Mouse (Mus musculus): ENCODE data around the gene Nfx1.

Gene Nfx1

GRCm38 (mm10) chr4:41000271-41000670 lies 29.6 kb downstream of the Nfx1 start:
- peaks cover 21% of the 10 kb centered on the region for H3K36me3 ChIP-seq (ENCODE audit: control insufficient read depth, insufficient read depth, low read length, poor library complexity, severe bottlenecking)
- DNase-seq (ENCODE audit: low read depth, low spot score), result no peak
- no peaks in the 10 kb centered on the region for H3K27me3 ChIP-seq (ENCODE audit: control insufficient read depth, insufficient read depth, low read length, poor library complexity, severe bottlenecking)

DNA sequence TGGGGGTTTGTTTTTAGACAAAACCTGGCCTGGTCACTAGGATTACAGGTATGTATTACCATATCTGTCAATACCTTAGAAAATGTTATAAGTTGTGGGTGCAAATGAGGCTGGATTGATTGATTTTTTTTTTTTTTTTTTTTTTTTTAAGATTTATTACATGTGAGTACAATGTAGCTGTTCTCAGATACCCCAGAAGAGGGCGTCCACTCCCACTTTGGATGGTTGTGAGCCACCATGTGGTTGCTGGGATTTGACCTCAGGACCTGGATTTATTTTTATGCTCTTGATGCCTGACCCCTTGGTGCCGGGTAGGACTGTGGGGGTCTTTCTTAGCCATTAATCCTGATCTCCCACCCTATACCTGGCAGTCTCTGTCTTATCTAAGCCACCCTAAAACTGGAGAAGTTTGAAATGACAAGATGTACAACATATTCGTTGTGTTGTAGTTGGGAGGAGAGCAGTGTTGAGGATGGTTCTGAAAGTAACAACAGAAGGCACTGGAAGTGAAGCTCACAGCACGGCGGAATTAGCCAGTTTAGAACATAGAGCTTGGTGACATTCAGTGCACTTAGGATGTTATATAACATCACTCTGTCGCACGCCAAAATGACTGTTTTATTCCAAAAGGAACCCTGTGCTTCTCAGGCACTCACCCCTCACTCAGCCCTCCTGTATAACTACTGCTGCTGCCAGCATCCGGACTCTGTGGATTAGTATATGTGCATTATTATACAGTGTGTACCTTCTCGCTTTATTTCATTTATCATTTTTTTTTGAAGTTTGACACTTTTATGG lies 30.3 kb downstream of the Nfx1 start:
- peak; percentile 24 for DNase-seq (ENCODE audit: low read depth, low spot score)
- Histone ChIP-seq H3K36me3 (ENCODE audit: control insufficient read depth, insufficient read depth, low read length, poor library complexity, severe bottlenecking) (peaks cover 21% of the 10 kb centered on the region), H3K27me3 (ENCODE audit: control insufficient read depth, insufficient read depth, low read length, poor library complexity, severe bottlenecking) (no peaks in the 10 kb centered on the region)

DNA sequence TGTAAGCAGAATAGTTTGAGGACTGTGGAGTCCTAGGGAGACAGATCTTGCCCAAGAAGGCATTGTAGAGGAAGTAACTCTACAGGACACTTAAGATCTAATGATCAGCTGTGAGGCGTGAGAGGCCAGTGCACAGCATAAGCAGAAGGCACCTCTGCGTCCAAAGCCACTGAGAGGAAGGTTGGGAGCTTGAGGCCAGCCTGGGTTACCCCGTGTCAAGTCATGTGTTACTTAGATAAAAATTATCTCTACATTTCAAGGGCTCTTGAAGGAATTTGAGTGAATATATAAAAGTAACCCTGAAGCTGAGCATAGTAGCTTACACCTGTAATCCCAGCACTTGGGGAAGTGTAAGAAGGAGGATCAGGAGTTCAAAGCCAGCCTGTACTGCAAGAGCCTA lies 42.6 kb downstream of the Nfx1 start:
- Histone ChIP-seq H3K27me3 (ENCODE audit: control insufficient read depth, insufficient read depth, low read length, poor library complexity, severe bottlenecking) (no peaks in the 10 kb centered on the region), H3K36me3 (ENCODE audit: control insufficient read depth, insufficient read depth, low read length, poor library complexity, severe bottlenecking) (peaks cover 5% of the 10 kb centered on the region; the same call in 1 of the 2 replicates)
- DNase-seq (ENCODE audit: low read depth, low spot score), result no peak

DNA sequence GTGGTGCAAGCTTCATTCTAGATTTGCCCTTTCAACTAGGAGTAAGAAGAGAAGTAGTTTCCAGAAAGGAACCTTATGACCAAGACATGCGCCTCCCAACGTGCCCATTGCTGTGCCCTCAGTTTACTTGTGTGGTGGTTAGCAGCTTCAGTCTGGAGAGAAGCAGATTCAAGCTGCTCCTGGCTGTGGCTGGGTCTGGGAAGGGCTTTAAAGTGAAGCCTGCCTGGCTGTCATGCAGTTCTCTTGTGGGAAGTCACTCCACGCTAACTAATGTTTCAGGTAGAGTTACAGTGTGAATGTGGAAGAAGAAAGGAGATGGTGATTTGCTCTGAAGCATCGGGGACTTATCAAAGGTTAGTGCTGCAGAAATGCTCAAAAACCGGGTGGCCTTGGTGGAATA lies 45.1 kb downstream of the Nfx1 start:
- DNase-seq (ENCODE audit: low read depth, low spot score), result no peak
- Histone ChIP-seq H3K36me3 (ENCODE audit: control insufficient read depth, insufficient read depth, low read length, poor library complexity, severe bottlenecking) (peaks cover 6% of the 10 kb centered on the region; the same call in 1 of the 2 replicates), H3K27me3 (ENCODE audit: control insufficient read depth, insufficient read depth, low read length, poor library complexity, severe bottlenecking) (no peaks in the 10 kb centered on the region)

- peaks cover 10% of the 10 kb centered on the region; the same call in 1 of the 2 replicates for H3K36me3 ChIP-seq (ENCODE audit: control insufficient read depth, insufficient read depth, low read length, poor library complexity, severe bottlenecking)
- no peak for DNase-seq (ENCODE audit: low read depth, low spot score)
- no peaks in the 10 kb centered on the region for H3K27me3 ChIP-seq (ENCODE audit: control insufficient read depth, insufficient read depth, low read length, poor library complexity, severe bottlenecking)
Measured at GRCm38 (mm10) chr4:41021094-41021493, 50.4 kb downstream of the Nfx1 start.

GRCm38 (mm10) chr4:41026086-41026787 lies 55.5 kb downstream of the Nfx1 start:
- no peak for DNase-seq (ENCODE audit: low read depth, low spot score)
- Histone ChIP-seq H3K27me3 (ENCODE audit: control insufficient read depth, insufficient read depth, low read length, poor library complexity, severe bottlenecking) (no peaks in the 10 kb centered on the region), H3K36me3 (ENCODE audit: control insufficient read depth, insufficient read depth, low read length, poor library complexity, severe bottlenecking) (peaks cover 8% of the 10 kb centered on the region; the same call in 1 of the 2 replicates)

DNA sequence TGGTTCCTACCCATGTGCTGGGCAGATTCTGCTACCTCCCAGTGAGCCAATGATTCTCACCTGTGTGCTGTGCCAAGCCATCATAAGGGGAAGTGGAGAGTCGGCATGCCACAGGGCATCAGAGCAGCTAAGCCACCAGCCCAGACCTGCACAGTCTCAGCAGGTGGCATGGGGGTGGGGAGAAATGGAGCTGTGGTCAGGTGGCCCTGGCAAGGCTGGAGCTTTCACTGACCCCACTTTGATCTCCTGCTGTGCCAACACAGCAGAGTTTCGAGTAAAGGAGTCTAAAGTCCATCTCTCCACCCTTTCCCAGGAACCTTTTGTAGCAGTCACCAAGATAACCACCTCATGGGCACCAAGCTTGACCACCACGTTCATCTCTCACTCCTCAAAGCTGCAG lies 57.2 kb downstream of the Nfx1 start:
- DNase-seq (ENCODE audit: low read depth, low spot score), result no peak
- Histone ChIP-seq H3K27me3 (ENCODE audit: control insufficient read depth, insufficient read depth, low read length, poor library complexity, severe bottlenecking) (no peaks in the 10 kb centered on the region), H3K36me3 (ENCODE audit: control insufficient read depth, insufficient read depth, low read length, poor library complexity, severe bottlenecking) (peaks cover 6% of the 10 kb centered on the region; the same call in 1 of the 2 replicates)

DNA sequence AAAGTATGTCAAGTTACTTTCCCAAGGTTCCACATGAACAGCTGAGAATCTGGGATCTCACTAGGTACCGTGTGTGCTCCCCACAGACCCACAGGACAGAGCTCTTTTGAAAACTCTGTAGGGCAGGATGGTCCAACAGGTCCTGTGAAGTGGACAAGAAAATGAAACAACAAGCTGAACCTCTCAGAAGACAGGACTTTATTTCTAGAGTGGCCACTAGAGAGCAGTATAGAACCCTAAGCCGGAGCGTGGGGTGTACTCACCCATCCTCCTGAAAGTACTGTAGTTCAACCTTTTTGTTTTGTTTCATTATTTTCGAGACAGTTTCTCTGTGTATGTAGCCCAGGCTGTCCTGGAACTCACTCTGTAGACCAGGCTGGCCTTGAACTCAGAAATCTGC lies 57.6 kb downstream of the Nfx1 start:
- Histone ChIP-seq H3K36me3 (ENCODE audit: control insufficient read depth, insufficient read depth, low read length, poor library complexity, severe bottlenecking) (peaks cover 4% of the 10 kb centered on the region; the same call in 1 of the 2 replicates), H3K27me3 (ENCODE audit: control insufficient read depth, insufficient read depth, low read length, poor library complexity, severe bottlenecking) (no peaks in the 10 kb centered on the region)
- peak; percentile 44 for DNase-seq (ENCODE audit: low read depth, low spot score)

- Histone ChIP-seq H3K36me3 (ENCODE audit: control insufficient read depth, insufficient read depth, low read length, poor library complexity, severe bottlenecking) (no peaks in the 10 kb centered on the region), H3K27me3 (ENCODE audit: control insufficient read depth, insufficient read depth, low read length, poor library complexity, severe bottlenecking) (no peaks in the 10 kb centered on the region)
- DNase-seq (ENCODE audit: low read depth, low spot score), result no peak
Measured at GRCm38 (mm10) chr4:41029372-41029771, 58.7 kb downstream of the Nfx1 start.

DNA sequence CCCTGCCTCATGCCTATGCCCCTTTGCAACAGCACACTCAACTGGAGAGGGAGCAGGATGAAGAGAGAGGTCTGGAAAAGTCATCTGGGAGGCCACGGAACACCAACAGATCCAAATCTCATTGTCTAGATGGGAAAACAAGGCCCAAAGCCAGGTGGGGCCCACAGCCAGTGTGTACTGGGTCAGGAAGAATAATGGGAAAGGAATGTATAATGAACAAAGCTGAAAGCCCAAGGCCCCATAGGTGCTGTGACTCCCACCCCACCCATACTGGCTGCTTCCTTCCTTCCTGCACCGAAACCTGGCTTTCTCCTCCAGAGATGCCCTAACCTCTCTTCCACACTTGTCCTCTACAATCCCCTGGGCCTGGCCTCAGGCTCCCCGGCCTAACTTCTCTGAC lies 60.5 kb downstream of the Nfx1 start:
- DNase-seq (ENCODE audit: low read depth, low spot score), result no peak
- Histone ChIP-seq H3K36me3 (ENCODE audit: control insufficient read depth, insufficient read depth, low read length, poor library complexity, severe bottlenecking) (no peaks in the 10 kb centered on the region), H3K27me3 (ENCODE audit: control insufficient read depth, insufficient read depth, low read length, poor library complexity, severe bottlenecking) (no peaks in the 10 kb centered on the region)

- Histone ChIP-seq H3K27me3 (ENCODE audit: control insufficient read depth, insufficient read depth, low read length, poor library complexity, severe bottlenecking) (no peaks in the 10 kb centered on the region), H3K36me3 (ENCODE audit: control insufficient read depth, insufficient read depth, low read length, poor library complexity, severe bottlenecking) (no peaks in the 10 kb centered on the region)
- no peak for DNase-seq (ENCODE audit: low read depth, low spot score)
Measured at GRCm38 (mm10) chr4:41037942-41038341, 67.2 kb downstream of the Nfx1 start.

GRCm38 (mm10) chr4:41040983-41041382 lies 70.3 kb downstream of the Nfx1 start:
- DNase-seq (ENCODE audit: low read depth, low spot score), result no peak
- no peaks in the 10 kb centered on the region for H3K27me3 ChIP-seq (ENCODE audit: control insufficient read depth, insufficient read depth, low read length, poor library complexity, severe bottlenecking)
- no peaks in the 10 kb centered on the region for H3K36me3 ChIP-seq (ENCODE audit: control insufficient read depth, insufficient read depth, low read length, poor library complexity, severe bottlenecking)

- H3K27me3 ChIP-seq (ENCODE audit: control insufficient read depth, insufficient read depth, low read length, poor library complexity, severe bottlenecking), result 0 out of 2 replicates have a peak, but pooled peaks cover 2% of the 10 kb centered on the region
- no peaks in the 10 kb centered on the region for H3K36me3 ChIP-seq (ENCODE audit: control insufficient read depth, insufficient read depth, low read length, poor library complexity, severe bottlenecking)
- no peak for DNase-seq (ENCODE audit: low read depth, low spot score)
Measured at GRCm38 (mm10) chr4:41042880-41043279, 72.2 kb downstream of the Nfx1 start.

DNA sequence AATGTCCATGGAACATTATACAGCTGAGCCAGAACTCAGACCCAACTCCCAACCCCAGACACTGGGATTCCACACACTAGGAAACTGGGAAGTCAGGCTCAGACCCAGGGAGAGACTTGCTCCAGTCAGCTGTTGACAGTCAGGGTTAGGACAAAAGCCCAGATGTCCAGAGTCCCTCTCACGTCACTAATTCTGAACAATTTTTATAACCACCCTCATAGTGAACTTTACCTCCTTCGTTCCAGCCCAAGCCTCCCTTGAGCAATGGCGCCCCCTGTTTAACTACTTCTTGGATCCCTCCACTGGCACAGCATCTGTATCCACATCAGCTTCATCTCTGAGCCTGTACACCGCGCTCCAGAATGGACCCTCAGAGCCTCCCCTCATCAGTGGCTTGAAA lies 73.3 kb downstream of the Nfx1 start:
- no peak for DNase-seq (ENCODE audit: low read depth, low spot score)
- H3K36me3 ChIP-seq (ENCODE audit: control insufficient read depth, insufficient read depth, low read length, poor library complexity, severe bottlenecking), result no peaks in the 10 kb centered on the region
- H3K27me3 ChIP-seq (ENCODE audit: control insufficient read depth, insufficient read depth, low read length, poor library complexity, severe bottlenecking), result 0 out of 2 replicates have a peak, but pooled peaks cover 2% of the 10 kb centered on the region

DNA sequence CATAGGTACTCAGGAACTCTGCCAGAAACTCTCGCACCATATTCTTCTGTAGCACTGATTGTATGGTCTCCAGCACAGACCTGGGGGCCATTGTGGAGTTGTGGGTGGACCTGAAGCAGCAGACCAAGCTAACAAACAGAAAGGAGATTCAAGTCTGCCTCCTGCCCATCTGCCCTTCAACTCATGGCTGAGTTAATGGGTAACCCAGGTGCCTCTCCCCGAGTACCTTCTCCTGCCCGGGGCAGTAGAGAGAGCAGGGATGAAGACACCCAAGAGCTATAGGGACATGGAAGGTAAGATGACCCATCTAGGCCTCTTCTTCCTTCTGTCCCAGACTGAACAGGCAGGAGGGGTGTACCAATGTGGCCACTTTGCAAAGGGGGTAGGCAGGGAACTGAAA lies 74.6 kb downstream of the Nfx1 start:
- 0 out of 2 replicates have a peak, but pooled peaks cover 2% of the 10 kb centered on the region for H3K27me3 ChIP-seq (ENCODE audit: control insufficient read depth, insufficient read depth, low read length, poor library complexity, severe bottlenecking)
- DNase-seq (ENCODE audit: low read depth, low spot score), result no peak
- H3K36me3 ChIP-seq (ENCODE audit: control insufficient read depth, insufficient read depth, low read length, poor library complexity, severe bottlenecking), result no peaks in the 10 kb centered on the region
